In genomic region chr3:131134003-131134402, GRCm38 (mm10) we compare ENCODE assay signal across 25 mouse cellular contexts. TPM values are rescaled to one million over a fixed set of nuclear protein-coding genes. Genes with fewer than 3 reads are reported as not detected.
DNase-seq lines count a peak whose midpoint lies in the region; ATAC-seq lines count a peak whose summit lies in the region.
"Had no signal": no experiment of that assay in that cellular context is flagged by ENCODE, and none has a peak within 500 bp of the region (broad histone marks: within the 10 kb centered on the region; RNA-seq: fewer than 3 reads in every experiment).

No protein-coding gene starts in this region.

- WGBS in hindbrain, embryonic 12.5 days, result 60% methylated on average over 9 of the region's 9 CpGs
- 66% methylated on average over 9 of the region's 9 CpGs for WGBS in hindbrain, embryonic 11.5 days
- 46% methylated on average over 9 of the region's 9 CpGs for WGBS in neural tube, embryonic 14.5 days
- 37% methylated on average over 9 of the region's 9 CpGs for WGBS in neural tube, embryonic 15.5 days
- 62% methylated on average over 9 of the region's 9 CpGs for WGBS in limb, embryonic 10.5 days

- H3K27me3 ChIP-seq in hindbrain, embryonic 12.5 days, result 0 out of 2 replicates have a peak, but pooled peaks cover 8% of the 10 kb centered on the region
- H3K27me3 ChIP-seq in hindbrain, embryonic 11.5 days (ENCODE audit: control insufficient read depth, insufficient read depth, low read length), result peaks cover 2% of the 10 kb centered on the region; the same call in 1 of the 2 replicates
- no peaks in the 10 kb centered on the region for H3K27me3 ChIP-seq in neural tube, embryonic 14.5 days (ENCODE audit: control insufficient read depth, insufficient read depth, low read length)
- H3K27me3 ChIP-seq in neural tube, embryonic 15.5 days (replicated peaks), result 0 out of 2 replicates have a peak, but pooled peaks cover 4% of the 10 kb centered on the region
- no peaks in the 10 kb centered on the region for H3K27me3 ChIP-seq in limb, embryonic 10.5 days (ENCODE audit: low read depth, poor library complexity, severe bottlenecking)
- H3K27me3 ChIP-seq: forebrain, embryonic 15.5 days; intestine, embryonic 15.5 days; limb, embryonic 12.5 days had no signal

- no peak overlapping the region for H3K4me2 ChIP-seq in hindbrain, embryonic 12.5 days (replicated peaks)
- no peak overlapping the region for H3K4me2 ChIP-seq in hindbrain, embryonic 11.5 days (replicated peaks; ENCODE audit: low read depth, low read length)
- no peak overlapping the region for H3K4me2 ChIP-seq in neural tube, embryonic 14.5 days (ENCODE audit: low read depth, low read length)
- no peak overlapping the region; the same call in 1 of the 2 replicates for H3K4me2 ChIP-seq in neural tube, embryonic 15.5 days
- H3K4me2 ChIP-seq: forebrain, embryonic 15.5 days; heart, embryonic 11.5 days; intestine, embryonic 15.5 days; limb, embryonic 12.5 days; liver, embryonic 11.5 days had no signal

- ATAC-seq in hindbrain, embryonic 12.5 days (ENCODE audit: low FRiP score), result 0 out of 2 replicates have a peak, but pooled peaks have one; percentile 38
- no peak for ATAC-seq in hindbrain, embryonic 11.5 days (ENCODE audit: low FRiP score)
- peak; percentile 35; the same call in 1 of the 2 replicates for ATAC-seq in neural tube, embryonic 14.5 days (ENCODE audit: low read depth)
- ATAC-seq in neural tube, embryonic 15.5 days (ENCODE audit: low FRiP score), result no peak
- ATAC-seq: forebrain, embryonic 15.5 days; intestine, embryonic 15.5 days had no signal

- H3K27ac ChIP-seq in hindbrain, embryonic 12.5 days, result no peak overlapping the region
- H3K27ac ChIP-seq in hindbrain, embryonic 11.5 days (ENCODE audit: low read depth, low read length), result no peak overlapping the region
- H3K27ac ChIP-seq in neural tube, embryonic 14.5 days (ENCODE audit: low read depth, low read length), result no peak overlapping the region
- H3K27ac ChIP-seq in neural tube, embryonic 15.5 days (replicated peaks), result no peak overlapping the region
- peak overlapping the region; percentile 11; the same call in 1 of the 2 replicates for H3K27ac ChIP-seq in limb, embryonic 10.5 days
- H3K27ac ChIP-seq: forebrain, embryonic 15.5 days; intestine, embryonic 15.5 days; limb, embryonic 12.5 days had no signal

- peaks cover 39% of the 10 kb centered on the region for H3K4me1 ChIP-seq in hindbrain, embryonic 12.5 days
- no peaks in the 10 kb centered on the region for H3K4me1 ChIP-seq in hindbrain, embryonic 11.5 days (replicated peaks; ENCODE audit: control insufficient read depth, insufficient read depth, low read length)
- H3K4me1 ChIP-seq in neural tube, embryonic 14.5 days (ENCODE audit: control insufficient read depth, insufficient read depth, low read length), result peaks cover 12% of the 10 kb centered on the region; the same call in 1 of the 2 replicates
- peaks cover 27% of the 10 kb centered on the region for H3K4me1 ChIP-seq in neural tube, embryonic 15.5 days
- H3K4me1 ChIP-seq in limb, embryonic 10.5 days, result peaks cover 55% of the 10 kb centered on the region
- H3K4me1 ChIP-seq: intestine, embryonic 15.5 days had no signal

- DNase-seq in hindbrain, embryonic 11.5 days (ENCODE audit: low spot score), result no peak
- no peak for DNase-seq in limb, embryonic 10.5 days (ENCODE audit: low spot score)
- DNase-seq in layer of hippocampus, adult 18-20 months (ENCODE audit: low spot score in 2 of 2), result no peak
- no peak for DNase-seq in yolk sac, embryonic 10.5 days (ENCODE audit: low spot score)
- DNase-seq: adrenal gland, postnatal 36 days; cerebellum, adult 11 months; cerebellum, adult 9-11 months; kidney, adult 8-10 months; kidney, postnatal 25 days; layer of hippocampus, postnatal 36 days; lung, adult 18-20 months; lung, postnatal 10 days; right cerebral cortex, adult 18-20 months; right cerebral cortex, postnatal 4 days; thymus, postnatal 14 days had no signal

- H3K36me3 ChIP-seq in hindbrain, embryonic 12.5 days, result no peaks in the 10 kb centered on the region
- H3K36me3 ChIP-seq in hindbrain, embryonic 11.5 days (ENCODE audit: control insufficient read depth, insufficient read depth, low read length), result no peaks in the 10 kb centered on the region
- H3K36me3 ChIP-seq in neural tube, embryonic 14.5 days (ENCODE audit: control insufficient read depth, insufficient read depth, low read length), result no peaks in the 10 kb centered on the region
- no peaks in the 10 kb centered on the region for H3K36me3 ChIP-seq in neural tube, embryonic 15.5 days
- peaks cover 17% of the 10 kb centered on the region for H3K36me3 ChIP-seq in limb, embryonic 10.5 days
- H3K36me3 ChIP-seq: forebrain, embryonic 15.5 days; intestine, embryonic 15.5 days had no signal

- H3K4me3 ChIP-seq in hindbrain, embryonic 12.5 days, result no peak overlapping the region
- no peak overlapping the region for H3K4me3 ChIP-seq in hindbrain, embryonic 11.5 days (ENCODE audit: low read depth, low read length)
- H3K4me3 ChIP-seq in neural tube, embryonic 14.5 days (ENCODE audit: low read depth, low read length), result no peak overlapping the region
- no peak overlapping the region for H3K4me3 ChIP-seq in neural tube, embryonic 15.5 days (replicated peaks)
- no peak overlapping the region for H3K4me3 ChIP-seq in limb, embryonic 10.5 days
- H3K4me3 ChIP-seq: erythroblast, embryonic 14.5 days; forebrain, embryonic 15.5 days; intestine, embryonic 15.5 days; limb, embryonic 12.5 days had no signal

- H3K9ac ChIP-seq in hindbrain, embryonic 12.5 days, result no peak overlapping the region
- no peak overlapping the region for H3K9ac ChIP-seq in hindbrain, embryonic 11.5 days (ENCODE audit: low read depth, low read length)
- no peak overlapping the region for H3K9ac ChIP-seq in neural tube, embryonic 14.5 days (replicated peaks; ENCODE audit: low read depth, low read length)
- no peak overlapping the region for H3K9ac ChIP-seq in neural tube, embryonic 15.5 days (replicated peaks)
- H3K9ac ChIP-seq: forebrain, embryonic 15.5 days; intestine, embryonic 15.5 days; limb, embryonic 12.5 days had no signal

- no peaks in the 10 kb centered on the region for H3K9me3 ChIP-seq in hindbrain, embryonic 12.5 days (replicated peaks)
- no peaks in the 10 kb centered on the region for H3K9me3 ChIP-seq in hindbrain, embryonic 11.5 days (ENCODE audit: control insufficient read depth, low read length)
- H3K9me3 ChIP-seq in neural tube, embryonic 14.5 days (ENCODE audit: control insufficient read depth, low read length), result no peaks in the 10 kb centered on the region
- no peaks in the 10 kb centered on the region for H3K9me3 ChIP-seq in neural tube, embryonic 15.5 days (replicated peaks)
- H3K9me3 ChIP-seq in limb, embryonic 10.5 days (replicated peaks), result no peaks in the 10 kb centered on the region
- H3K9me3 ChIP-seq: forebrain, embryonic 15.5 days; intestine, embryonic 15.5 days; limb, embryonic 12.5 days had no signal

RNA-seq across cellular contexts. Expression of gene Lef1, which starts 23.7 kb away (rescaled TPM):
- 31.9 and 33.6 TPM in 2 replicates for polyA plus RNA-seq in hindbrain, embryonic 12.5 days (2016; fragmentation: Nextera tagmentation; extraction: Ambion mirVana)
- 24.1 and 24.6 TPM in 2 replicates for polyA plus RNA-seq in hindbrain, embryonic 11.5 days (2014; fragmentation: Nextera tagmentation; extraction: Ambion mirVana)
- 3.7 and 9.1 TPM in 2 replicates for polyA plus RNA-seq in neural tube, embryonic 14.5 days (2014; fragmentation: Nextera tagmentation; extraction: Ambion mirVana)
- 6.3 and 28.7 TPM in 2 replicates for polyA plus RNA-seq in neural tube, embryonic 15.5 days (2015; fragmentation: Nextera tagmentation; extraction: Ambion mirVana)
- 60.1 and 76.1 TPM in 2 replicates for polyA plus RNA-seq in limb, embryonic 10.5 days (2016; fragmentation: Nextera tagmentation; extraction: Ambion mirVana)
- 1 to 10 TPM; 4.0 to 4.9 TPM for total RNA-seq in layer of hippocampus, adult 18-20 months (2021)
- total RNA-seq: common myeloid progenitor, adult 5-6 weeks had no signal
- polyA plus RNA-seq: erythroblast, embryonic 14.5 days had no signal

Comparison
In these comparisons a context has a peak if more than half of its experiments do, and no peak if none do; other contexts are left out.
1. ATAC-seq: peak in hindbrain, embryonic 12.5 days (single experiment) and neural tube, embryonic 14.5 days (single experiment); none in hindbrain, embryonic 11.5 days (single experiment) and neural tube, embryonic 15.5 days (single experiment).